Mouse (Mus musculus) yolk sac, embryonic 10.5 days (tissue): ENCODE results near the gene Tmem63a.
A peak's percentile ranks its signal among the peaks of the same experiment; 100 is the strongest.

ENCODE experiments used
- DNase-seq: peaks from one replicate; pipeline ENCODE4 v3.0.0-alpha.2; 2017; ENCODE audit warnings: low spot score

The Tmem63a gene

DNA sequence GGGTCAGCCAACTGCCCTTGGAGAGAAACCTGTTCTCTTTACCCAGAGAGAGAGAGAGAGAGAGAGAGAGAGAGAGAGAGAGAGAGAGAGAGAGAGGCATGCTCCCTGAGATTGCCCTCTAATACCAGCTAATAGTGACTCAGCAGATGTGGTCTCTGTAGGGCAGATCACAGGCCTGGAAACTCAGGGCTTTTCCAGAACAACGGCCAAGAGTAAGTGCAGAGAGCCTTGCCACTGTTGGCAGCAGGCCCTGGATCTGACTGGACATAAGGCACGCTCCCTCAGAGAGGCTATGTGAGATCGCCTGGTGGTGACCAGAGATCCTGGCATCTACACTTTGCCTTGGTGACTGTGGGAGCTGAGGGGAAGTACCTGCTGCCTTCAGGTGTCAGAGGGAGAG, 67.6 kb downstream of the Tmem63a start:
- DNase-seq, result peak; percentile 11

DNA sequence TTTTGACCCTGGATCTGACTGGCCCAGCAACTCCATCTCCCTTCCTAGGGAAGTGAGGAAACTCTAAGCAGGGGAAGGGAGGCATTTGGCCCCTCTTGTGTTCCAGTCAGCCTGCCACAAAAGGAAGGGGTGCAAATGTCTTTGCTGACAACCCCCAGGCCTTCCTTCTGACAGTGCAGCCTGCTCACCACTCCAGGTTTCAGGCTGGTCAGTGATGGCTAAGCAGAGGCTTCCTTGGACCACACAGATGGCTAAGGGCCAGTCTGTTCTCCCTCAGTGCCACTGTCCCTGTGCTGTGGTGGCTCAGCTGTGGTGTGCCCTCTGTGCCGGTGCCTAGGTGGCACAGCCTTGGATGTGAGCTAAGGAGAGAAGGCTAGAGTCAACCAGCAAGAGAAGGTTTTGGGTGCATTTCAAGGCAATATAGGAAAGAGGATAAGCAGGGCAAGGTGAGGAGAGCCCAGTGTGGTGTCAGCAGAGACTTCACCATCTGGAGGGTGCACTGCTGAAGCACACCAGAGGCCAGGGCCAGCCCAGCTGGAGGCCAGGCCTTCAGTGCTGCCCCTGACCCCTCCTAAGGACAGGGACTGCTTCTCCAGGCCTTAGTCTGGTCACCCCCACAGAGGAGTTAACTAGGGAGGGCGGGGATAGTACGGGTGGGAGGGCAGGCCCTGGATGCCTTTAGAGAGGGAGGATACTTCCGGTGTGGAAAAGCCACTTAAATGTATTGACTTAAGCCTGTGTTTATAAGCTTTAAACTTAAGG, 68.2 kb downstream of the Tmem63a start:
- no peak for DNase-seq

DNA sequence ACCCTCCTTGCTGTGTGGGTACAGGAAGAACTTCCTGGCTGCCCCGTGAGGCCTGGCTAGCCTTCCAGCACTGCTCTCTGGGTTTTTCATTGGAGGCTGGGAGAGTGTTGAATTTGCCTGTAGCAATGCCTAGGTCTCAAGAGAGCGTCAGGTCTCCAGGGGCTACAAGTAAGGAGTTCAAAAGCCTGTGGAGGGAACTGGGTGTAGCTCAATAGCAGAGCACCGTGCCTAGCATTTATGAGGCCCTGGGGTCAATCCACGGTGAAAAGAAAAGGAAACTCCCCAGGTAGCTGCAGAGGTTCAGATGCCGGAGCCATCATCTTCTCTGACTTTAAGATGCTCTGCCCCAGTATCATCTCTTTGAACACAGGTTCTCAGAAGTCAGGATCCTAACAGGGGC, 69.5 kb downstream of the Tmem63a start:
- DNase-seq, result no peak

DNA sequence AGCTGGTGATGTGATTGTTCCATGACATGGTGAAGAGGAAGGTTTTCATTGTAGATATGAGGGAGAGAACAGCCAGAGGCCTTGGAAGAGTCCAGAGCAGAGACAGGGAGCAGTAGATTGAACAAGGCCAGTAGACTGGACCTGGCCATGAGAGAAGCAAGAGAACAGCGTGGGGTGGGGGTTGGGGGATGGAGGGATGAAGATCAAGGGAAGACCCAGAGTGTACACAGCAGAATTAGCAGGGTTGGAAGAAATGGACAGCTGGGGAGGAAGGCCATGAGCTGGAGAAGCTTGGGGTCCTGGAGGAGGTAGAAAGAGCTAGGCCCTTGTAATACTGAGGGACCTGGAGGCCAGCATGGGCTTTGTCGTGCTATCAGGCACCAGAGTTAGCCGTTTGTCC, 70.3 kb downstream of the Tmem63a start:
- no peak for DNase-seq

DNA sequence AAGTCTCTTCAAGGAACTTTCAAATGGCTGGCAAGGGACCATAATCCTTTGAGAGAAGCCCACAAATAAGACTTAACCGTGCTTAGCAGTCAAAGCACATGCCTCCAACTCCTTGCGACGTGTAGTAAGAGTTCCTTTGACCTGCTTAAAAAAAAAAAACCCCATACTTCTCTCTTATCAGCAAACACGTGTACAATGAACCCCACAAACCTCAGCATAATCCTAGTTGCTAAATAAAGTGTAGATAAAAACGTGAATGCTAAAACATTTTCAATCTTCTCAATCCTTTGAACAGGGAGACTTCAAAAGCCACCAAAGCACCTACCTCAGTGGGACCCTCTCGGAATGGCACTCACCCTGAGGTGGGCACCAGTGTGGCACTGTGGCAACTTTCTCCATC, 71.3 kb downstream of the Tmem63a start:
- DNase-seq, result no peak

DNA sequence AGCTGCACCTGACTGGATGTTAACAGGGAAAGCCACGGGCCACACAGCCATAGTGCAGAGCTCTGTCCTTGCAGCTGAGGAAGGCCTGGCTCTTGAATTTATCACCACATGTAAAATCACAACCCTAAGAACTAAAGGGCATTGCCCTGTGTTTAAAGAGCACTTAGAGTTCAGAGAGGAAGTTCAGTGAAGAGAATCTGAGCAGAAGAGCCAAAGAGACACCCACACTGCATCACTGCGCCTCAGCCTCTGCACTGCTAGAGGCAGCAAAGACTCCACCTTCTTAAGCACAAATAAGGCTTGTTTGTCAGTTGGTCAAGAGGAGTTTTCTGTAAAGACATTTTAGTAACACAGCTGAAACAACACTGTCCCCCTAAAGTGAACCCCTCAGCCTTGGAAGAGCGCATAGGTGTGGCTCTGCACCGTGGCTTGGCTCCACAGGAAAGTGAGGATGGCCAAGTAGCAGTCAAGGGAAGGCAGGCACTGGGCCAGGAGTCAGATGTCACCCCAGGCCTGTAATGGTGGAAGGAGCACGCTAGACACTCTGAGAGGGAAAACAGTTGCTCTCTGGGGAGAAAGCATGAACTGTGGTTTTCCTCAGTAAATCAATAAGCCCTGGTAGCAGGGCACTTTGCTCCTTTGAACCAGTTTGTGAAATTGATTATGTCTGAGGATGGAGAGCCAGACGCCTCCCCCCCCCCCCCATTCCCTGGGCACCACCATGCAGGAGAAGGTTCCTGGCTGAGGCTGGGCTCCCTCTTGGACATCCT, 72.8 kb downstream of the Tmem63a start:
- no peak for DNase-seq

DNA sequence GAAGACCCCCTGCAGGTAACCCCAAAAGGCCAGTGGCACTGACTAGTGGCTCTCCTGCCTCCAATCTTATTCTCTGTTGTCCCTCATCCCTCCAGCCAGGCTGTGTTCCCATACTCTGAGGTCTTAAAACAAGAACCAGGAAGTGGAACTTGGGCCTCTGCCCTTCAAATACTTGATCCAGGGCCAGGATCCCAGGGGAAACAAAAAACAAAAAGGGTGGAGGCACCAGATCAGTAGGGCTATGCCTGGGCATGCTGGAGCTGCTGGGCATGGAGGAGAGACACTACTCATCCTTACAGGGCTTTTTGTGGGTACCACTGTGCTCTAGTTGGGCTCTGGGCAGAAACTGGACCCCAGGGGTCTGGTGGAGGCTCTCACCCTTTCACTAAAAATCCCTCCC, 73.4 kb downstream of the Tmem63a start:
- DNase-seq, result no peak

DNA sequence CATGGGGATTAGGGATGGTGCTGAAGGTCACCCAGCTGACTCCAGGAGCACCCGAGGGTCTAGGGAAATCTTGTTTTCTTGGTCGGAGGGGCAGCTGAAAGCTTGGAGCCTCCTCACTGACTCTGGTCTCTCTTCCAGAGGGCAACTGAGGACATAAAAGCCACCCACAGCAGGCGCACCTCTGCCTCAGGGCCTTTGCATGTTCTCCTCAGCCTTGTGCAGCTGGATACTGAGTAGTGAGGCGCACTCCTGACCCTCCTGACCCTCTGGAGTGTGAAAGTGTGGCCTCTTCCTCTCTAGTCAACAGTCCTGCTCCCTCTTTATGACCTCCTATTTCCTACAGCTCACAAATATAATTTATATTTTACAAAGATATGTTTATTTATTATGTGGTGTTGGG, 73.9 kb downstream of the Tmem63a start:
- no peak for DNase-seq

DNA sequence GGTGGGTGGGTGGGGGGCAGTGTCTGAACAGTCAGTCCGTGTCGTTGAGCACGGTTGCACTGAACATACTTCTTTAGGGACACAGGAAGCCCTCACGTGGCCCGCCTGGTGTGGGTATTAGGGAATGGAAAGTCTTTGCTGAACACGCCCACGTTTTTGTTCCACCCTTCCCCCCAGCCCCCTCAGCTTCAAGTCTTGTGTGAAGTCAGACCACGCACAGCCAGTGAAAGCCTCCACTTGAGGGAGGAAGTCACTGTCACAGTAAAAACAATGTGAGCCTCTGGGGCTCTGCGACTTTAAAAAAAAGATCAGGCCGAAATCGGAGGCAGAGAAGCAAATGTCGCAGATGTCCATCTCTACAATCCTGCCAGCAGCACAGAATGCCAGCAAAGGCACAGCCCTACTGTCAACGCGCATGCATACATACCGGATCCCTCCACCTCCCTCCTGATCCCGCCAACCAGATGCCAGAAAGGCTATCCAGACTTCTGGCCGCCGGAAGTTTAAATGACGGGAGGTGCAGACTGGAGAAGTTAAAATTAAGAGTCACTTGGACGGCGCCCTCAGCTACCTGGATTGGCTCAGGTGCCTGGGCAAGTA, 74.5 kb downstream of the Tmem63a start:
- peak; percentile 28 for DNase-seq

DNA sequence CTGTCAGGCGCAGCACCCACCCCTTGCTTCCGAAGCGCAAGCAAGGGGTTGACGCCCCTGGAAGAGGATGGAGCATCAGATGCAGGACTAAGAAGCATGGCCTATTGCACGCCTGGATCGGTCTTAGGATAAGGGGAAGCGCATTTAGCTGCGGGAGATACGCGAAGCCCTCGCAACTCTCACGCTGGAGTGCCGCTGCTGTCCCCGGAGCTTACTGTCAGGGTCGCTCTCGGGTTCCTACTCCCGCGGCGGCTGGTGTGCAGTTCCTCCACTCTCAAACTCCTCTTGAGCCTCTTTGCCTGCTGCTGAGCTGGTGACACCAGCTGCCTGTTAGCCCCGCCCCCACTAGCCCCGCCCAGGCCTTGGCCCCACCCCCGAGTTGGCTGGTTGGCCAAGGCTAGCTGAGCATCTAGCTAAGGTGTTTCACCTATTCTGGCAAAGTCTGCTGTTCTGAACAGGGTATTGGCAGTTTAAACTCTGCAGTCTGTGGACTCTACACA, 75.1 kb downstream of the Tmem63a start:
- DNase-seq, result peak; percentile 81

DNA sequence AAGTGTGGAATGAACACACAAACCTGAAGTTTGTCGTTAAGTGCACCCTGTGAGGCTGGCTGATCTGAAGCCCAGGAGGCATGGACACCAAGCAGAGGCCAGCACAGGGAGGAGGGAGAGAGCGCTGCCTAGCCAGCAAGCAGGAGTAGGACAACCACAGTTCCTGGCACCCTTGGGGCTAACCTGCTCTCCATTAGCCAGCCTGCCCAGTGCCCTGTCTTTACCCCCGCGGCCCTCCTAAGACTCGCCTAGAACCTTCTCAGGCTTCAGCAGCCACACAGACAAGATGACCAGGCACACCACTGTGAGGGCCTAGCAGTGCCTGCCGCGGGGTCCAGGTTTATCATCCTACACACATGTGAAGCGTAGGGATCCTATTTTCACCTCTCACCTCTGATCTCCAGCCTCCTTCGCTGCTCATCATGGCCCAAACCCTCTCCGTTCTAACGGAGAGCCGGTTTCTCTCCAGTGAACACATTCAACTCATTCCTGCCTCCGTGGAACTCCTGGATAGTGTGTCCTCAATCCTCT, 75.8 kb downstream of the Tmem63a start:
- DNase-seq, result no peak

DNA sequence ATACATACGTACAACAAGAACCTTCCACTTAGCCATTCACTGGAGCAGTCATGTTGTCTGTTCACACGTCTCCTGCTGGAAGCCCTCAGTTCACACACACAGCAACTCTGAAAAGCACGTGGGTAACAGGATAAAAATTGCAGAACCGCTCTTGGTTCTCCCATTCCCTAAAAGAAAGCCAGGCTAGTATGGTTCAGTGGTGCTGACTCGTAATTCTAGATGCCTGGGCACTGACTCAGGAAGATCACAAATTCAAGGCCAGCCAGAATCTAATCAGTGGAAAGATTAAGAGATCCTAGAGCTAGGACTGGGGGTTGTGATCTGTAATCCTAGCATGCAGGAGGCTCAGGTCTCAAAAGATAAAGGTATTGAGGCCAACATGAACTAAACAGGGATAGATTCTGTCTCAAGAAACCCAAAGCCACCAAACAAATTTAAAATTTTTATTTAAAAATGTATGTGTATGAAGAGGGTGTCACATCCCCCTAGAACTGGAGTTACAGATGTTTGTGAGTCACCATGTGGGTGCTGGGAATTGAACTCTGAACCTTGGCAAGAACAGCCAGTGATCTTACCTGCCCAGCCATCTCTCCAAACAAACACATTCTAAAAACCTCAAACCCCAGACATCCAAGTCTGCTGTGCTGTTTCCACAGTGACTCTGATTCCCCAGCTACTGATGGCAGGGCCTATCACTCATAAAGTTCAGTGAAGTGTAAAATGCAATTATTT, 78.8 kb downstream of the Tmem63a start, which contains the start of gene Ephx1:
TSS of gene Ephx1 (minus strand) at position 149 of the 732 bp plus-strand sequence.
- DNase-seq, result no peak

DNA sequence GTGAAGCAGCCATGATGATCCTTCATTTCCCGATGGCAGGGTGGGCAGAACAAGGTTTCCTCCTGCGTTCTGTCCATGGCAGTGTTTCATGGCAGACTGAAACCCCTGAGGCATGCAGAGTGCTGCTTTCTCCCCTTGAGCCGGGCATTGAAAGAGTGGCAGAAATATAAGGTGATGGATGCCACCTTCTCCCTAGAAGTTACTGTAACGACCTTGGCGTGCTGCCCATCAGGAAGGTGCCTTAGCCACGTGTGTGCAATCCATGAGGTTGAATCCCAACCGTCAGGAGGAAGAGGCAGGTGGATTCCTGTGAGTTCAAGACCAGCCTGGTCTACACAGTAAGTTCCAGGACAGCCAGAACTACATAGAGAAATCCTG, 79.3 kb downstream of the Tmem63a start:
- DNase-seq, result no peak

DNA sequence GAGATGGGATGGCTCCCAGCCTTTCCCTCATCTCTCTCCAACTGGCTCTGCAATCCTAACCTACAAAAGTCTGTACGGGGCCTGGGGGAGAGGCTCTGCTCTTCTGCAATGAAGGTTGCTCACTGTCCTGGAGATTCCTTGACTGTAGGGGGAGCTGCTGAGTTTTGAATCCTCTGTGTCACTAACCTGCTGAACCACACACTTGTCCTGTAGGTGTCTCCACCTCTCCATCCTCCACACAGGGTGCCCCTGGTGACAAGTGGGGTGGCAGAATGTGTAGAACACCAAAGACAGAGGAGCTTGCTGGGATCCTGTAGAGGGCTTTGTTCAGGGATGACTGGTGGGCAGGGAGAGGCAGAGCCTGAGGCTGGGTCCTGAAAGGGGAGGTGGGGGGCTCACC, 80.1 kb downstream of the Tmem63a start:
- DNase-seq, result peak; percentile 37
